Mouse (Mus musculus): ENCODE data around the gene Ifnz.
"Not testable (repeated sequence)": the region's sequence is repeated elsewhere in the genome, so short reads cannot be mapped to it uniquely, and the experiment has no call there.

Ifnz gene

DNA sequence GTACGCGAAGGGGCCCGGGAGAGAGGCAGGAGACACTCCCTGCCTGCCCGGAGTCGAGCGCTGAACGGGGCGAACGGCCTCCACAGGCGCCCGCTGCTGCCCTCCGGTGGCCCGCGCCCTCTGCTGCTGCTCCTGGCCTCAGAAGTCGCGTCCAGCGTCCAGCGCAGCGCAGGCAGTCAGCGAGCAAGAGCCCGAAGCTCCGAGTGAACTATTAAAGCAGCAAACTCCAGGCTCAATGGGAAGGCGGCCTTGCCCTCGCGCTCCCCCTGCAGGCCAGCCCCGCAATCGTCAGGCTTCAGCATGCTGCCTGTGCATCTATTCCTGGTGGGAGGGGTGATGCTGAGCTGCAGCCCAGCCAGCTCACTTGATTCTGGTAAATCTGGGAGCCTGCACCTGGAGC lies 3.5 kb downstream of the Ifnz start, which contains the start of gene Gm13276:
Gene Gm13276, plus strand, starts transcription at position 301 of the 400 bp plus-strand sequence.
- not testable (repeated sequence) for DNase-seq (ENCODE audit: extremely low read depth, low read depth)

DNA sequence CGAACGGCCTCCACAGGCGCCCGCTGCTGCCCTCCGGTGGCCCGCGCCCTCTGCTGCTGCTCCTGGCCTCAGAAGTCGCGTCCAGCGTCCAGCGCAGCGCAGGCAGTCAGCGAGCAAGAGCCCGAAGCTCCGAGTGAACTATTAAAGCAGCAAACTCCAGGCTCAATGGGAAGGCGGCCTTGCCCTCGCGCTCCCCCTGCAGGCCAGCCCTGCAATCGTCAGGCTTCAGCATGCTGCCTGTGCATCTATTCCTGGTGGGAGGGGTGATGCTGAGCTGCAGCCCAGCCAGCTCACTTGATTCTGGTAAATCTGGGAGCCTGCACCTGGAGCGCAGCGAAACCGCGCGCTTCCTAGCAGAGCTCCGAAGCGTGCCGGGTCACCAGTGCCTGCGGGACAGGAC lies 6.5 kb downstream of the Ifnz start, which contains the start of gene Gm13277:
Gene Gm13277, plus strand, starts transcription at position 231 of the 400 bp plus-strand sequence.
- DNase-seq (ENCODE audit: extremely low read depth, low read depth) = not testable (repeated sequence)

DNA sequence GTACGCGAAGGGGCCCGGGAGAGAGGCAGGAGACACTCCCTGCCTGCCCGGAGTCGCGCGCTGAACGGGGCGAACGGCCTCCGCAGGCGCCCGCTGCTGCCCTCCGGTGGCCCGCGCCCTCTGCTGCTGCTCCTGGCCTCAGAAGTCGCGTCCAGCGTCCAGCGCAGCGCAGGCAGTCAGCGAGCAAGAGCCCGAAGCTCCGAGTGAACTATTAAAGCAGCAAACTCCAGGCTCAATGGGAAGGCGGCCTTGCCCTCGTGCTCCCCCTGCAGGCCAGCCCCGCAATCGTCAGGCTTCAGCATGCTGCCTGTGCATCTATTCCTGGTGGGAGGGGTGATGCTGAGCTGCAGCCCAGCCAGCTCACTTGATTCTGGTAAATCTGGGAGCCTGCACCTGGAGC lies 9.3 kb downstream of the Ifnz start, which contains the start of gene Gm13278:
Gene Gm13278, plus strand, starts transcription at position 301 of the 400 bp plus-strand sequence.
- DNase-seq (ENCODE audit: extremely low read depth, low read depth) = not testable (repeated sequence)

DNA sequence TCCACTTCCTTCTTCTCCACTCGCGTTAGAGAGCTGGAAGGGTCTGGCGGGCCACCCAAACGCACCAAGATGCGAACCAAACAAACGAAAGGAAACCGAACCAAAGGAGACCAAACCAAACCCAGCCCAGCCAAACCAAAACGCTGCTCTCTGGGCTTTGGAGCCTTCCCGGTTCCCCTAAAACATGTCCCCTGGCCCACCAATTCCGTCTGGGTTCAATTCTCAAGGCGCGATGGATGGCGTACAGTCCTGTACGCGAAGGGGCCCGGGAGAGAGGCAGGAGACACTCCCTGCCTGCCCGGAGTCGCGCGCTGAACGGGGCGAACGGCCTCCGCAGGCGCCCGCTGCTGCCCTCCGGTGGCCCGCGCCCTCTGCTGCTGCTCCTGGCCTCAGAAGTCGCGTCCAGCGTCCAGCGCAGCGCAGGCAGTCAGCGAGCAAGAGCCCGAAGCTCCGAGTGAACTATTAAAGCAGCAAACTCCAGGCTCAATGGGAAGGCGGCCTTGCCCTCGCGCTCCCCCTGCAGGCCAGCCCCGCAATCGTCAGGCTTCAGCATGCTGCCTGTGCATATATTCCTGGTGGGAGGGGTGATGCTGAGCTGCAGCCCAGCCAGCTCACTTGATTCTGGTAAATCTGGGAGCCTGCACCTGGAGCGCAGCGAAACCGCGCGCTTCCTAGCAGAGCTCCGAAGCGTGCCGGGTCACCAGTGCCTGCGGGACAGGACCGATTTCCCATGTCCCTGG lies 12.2 kb downstream of the Ifnz start, which contains the start of gene Gm13275:
Gene Gm13275, plus strand, starts transcription at position 552 of the 740 bp plus-strand sequence.
- DNase-seq (ENCODE audit: extremely low read depth, low read depth) = not testable (repeated sequence)

DNA sequence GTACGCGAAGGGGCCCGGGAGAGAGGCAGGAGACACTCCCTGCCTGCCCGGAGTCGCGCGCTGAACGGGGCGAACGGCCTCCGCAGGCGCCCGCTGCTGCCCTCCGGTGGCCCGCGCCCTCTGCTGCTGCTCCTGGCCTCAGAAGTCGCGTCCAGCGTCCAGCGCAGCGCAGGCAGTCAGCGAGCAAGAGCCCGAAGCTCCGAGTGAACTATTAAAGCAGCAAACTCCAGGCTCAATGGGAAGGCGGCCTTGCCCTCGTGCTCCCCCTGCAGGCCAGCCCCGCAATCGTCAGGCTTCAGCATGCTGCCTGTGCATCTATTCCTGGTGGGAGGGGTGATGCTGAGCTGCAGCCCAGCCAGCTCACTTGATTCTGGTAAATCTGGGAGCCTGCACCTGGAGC lies 15.2 kb downstream of the Ifnz start, which contains the start of gene Gm13279:
Gene Gm13279, plus strand, starts transcription at position 301 of the 400 bp plus-strand sequence.
- DNase-seq (ENCODE audit: extremely low read depth, low read depth) = not testable (repeated sequence)

DNA sequence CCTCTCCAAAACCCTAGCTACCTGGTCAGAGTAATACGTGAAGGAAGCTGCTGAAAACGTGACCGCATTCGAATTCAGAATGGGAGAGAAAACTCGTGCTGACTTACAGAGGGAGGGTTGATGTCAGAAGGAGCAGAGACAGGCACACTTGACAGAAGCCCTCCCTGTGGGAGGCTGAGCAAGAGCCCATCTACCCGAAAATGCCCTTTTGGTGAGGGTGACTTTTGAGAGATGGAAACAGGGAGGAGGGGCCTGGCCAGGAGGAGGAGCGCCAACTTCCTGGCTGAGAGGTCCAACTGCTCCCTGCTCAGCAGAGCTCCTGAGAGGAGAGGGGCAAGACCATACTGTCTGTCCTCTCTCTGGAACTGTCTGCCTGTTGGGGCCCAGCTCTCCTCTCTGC lies 17.4 kb downstream of the Ifnz start, which contains the start of gene Gm13285:
Gene Gm13285, plus strand, starts transcription at position 301 of the 400 bp plus-strand sequence.
- DNase-seq (ENCODE audit: extremely low read depth, low read depth) = not testable (repeated sequence)

DNA sequence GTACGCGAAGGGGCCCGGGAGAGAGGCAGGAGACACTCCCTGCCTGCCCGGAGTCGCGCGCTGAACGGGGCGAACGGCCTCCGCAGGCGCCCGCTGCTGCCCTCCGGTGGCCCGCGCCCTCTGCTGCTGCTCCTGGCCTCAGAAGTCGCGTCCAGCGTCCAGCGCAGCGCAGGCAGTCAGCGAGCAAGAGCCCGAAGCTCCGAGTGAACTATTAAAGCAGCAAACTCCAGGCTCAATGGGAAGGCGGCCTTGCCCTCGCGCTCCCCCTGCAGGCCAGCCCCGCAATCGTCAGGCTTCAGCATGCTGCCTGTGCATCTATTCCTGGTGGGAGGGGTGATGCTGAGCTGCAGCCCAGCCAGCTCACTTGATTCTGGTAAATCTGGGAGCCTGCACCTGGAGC lies 21.0 kb downstream of the Ifnz start, which contains the start of gene Gm13287:
Gene Gm13287, plus strand, starts transcription at position 301 of the 400 bp plus-strand sequence.
- DNase-seq (ENCODE audit: extremely low read depth, low read depth) = not testable (repeated sequence)

DNA sequence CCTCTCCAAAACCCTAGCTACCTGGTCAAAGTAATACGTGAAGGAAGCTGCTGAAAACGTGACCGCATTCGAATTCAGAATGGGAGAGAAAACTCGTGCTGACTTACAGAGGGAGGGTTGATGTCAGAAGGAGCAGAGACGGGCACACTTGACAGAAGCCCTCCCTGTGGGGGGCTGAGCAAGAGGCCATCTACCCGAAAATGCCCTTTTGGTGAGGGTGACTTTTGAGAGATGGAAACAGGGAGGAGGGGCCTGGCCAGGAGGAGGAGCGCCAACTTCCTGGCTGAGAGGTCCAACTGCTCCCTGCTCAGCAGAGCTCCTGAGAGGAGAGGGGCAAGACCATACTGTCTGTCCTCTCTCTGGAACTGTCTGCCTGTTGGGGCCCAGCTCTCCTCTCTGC lies 23.3 kb downstream of the Ifnz start, which contains the start of gene Gm13288:
Gene Gm13288, plus strand, starts transcription at position 301 of the 400 bp plus-strand sequence.
- not testable (repeated sequence) for DNase-seq (ENCODE audit: extremely low read depth, low read depth)

DNA sequence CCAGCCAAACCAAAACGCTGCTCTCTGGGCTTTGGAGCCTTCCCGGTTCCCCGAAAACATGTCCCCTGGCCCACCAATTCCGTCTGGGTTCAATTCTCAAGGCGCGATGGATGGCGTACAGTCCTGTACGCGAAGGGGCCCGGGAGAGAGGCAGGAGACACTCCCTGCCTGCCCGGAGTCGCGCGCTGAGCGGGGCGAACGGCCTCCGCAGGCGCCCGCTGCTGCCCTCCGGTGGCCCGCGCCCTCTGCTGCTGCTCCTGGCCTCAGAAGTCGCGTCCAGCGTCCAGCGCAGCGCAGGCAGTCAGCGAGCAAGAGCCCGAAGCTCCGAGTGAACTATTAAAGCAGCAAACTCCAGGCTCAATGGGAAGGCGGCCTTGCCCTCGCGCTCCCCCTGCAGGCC lies 23.8 kb downstream of the Ifnz start:
- not testable (repeated sequence) for DNase-seq (ENCODE audit: extremely low read depth, low read depth)

DNA sequence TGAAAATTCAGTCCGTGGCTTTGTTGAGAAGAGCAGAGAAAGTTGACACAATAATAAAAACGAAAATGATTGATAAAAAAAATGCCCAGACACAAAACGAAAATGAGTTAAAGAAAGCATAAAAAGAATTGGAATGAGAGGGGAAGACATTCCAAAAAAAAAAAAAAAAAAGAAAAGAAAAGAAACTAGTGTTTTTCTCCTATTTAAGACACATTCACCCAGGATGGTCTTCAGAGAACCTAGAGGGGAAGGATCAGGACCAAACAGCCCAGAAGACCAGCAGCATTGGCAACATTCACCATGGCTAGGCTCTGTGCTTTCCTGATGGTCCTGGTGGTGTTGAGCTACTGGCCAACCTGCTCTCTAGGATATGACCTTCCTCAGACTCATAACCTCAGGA lies 34.0 kb downstream of the Ifnz start, which contains the start of gene Ifna7:
Gene Ifna7, plus strand, starts transcription at position 301 of the 400 bp plus-strand sequence.
- no peak for DNase-seq (ENCODE audit: extremely low read depth, low read depth)

DNA sequence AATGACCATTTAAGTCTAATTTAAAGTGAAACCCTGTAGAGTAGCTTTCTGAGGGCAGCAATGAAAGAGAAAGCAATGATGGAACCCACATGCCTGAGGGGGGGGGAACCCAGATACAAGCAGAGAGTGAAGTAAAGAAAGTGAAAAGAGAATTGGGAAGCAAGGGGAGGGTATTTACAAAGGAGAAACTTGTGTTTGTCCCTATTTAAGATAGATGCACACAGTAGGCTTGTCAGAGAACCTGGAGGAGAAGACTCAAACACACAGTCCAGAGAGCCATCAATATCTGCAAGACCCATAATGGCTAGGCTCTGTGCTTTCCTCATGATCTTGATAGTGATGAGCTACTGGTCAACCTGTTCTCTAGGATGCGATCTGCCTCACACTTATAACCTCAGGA lies 37.7 kb downstream of the Ifnz start, which contains the start of gene Ifna11:
Gene Ifna11, plus strand, starts transcription at position 301 of the 400 bp plus-strand sequence.
- no peak for DNase-seq (ENCODE audit: extremely low read depth, low read depth)

DNA sequence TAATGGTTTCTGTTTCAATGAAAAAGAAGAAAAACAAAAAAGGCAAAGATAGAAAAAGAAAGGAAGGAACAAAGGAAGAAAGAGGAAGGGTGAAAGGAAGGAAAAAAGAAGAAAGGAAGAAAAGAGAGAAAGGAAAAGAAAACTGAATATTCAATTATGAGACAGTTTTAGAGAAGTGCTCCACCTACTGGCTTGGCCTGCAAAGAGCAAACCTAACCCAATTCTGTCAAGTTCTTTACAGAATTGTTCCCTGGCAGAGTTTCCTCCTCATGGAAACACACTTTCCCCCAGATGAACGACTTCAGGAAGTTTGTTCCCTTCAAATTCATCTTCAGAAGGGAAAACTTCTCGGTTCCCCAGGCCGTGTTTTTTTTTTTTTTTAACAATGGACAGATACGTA lies 41.1 kb downstream of the Ifnz start:
- no peak for DNase-seq (ENCODE audit: extremely low read depth, low read depth)

DNA sequence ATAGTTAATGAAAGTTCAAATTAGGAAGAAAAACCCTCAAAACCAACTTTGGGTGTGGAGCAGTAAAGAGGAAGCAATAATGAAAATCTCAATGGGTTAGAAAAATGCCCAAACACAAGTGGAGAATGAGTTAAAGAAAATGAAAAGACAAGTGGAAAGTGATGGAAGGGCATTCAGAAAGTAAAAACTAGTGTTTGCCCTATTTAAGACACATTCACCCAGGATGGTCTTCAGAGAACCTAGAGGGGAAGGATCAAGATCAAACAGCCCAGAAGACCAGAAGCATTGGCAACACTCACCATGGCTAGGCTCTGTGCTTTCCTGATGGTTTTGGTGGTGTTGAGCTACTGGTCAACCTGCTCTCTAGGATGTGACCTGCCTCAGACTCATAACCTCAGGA lies 45.2 kb downstream of the Ifnz start, which contains the start of gene Ifna6:
Gene Ifna6, plus strand, starts transcription at position 301 of the 400 bp plus-strand sequence.
- DNase-seq (ENCODE audit: extremely low read depth, low read depth) = not testable (repeated sequence)

DNA sequence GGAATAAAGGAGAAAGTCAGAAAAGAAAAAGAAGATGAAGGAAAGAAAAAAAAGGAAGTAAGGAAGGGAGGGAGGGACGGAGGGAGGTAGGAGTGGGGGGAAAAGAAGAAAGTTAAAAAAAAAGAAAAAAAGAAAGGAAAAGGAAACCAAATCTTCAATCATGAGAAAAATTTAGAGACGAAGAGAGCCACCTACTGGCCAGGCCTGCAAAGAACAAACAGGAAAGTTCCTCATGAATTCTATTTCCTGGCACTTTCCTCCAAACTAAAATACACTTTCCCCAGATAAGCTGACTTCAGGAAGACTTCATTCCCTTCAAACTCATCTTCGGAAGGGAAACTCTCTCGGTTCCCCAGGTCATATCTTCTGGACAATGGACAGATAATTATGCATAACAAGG lies 48.6 kb downstream of the Ifnz start:
- no peak for DNase-seq (ENCODE audit: extremely low read depth, low read depth)

Measured in MEL-GATA-1-ER (cell line).